8 mouse cellular contexts compared by ENCODE assay signal in the genomic region with DNA sequence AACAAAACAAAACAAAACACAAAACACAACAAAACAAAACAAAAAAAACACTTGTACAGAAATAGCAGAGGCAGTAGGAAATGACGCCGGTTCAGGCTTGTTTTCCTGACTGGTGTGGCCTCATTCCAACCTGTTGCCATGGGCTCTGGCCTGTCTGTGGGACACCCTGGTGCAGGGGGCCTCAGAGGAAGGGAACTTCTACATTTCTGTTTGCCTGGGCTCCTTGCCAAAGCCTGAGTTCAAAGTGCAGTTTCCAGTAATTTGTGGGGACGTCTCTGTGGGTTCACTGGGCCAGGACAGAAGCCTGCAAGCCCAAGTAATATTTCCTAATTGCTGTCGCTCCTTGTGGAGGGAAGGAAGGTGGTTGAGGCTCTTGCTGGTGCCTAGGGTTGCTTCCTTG. TPM values are rescaled to one million over a fixed set of nuclear protein-coding genes. Genes with fewer than 3 reads are reported as not detected.
DNase-seq lines count a peak whose midpoint lies in the region; ATAC-seq and TF ChIP-seq lines count a peak whose summit lies in the region.

No protein-coding gene starts in this region.

- no peak overlapping the region for H3K27ac ChIP-seq in forebrain, embryonic 14.5 days (ENCODE audit: low read depth, low read length)
- H3K27ac ChIP-seq in forebrain, embryonic 12.5 days, result no peak overlapping the region
- H3K27ac ChIP-seq in hindbrain, postnatal 0 days, result no peak overlapping the region
- H3K27ac ChIP-seq in liver, embryonic 13.5 days, result no peak overlapping the region
- no peak overlapping the region for H3K27ac ChIP-seq in thymus, adult 2 months (ENCODE audit: control insufficient read depth, insufficient read depth, low read length)

- no peak for ATAC-seq in forebrain, embryonic 14.5 days
- no peak for ATAC-seq in forebrain, embryonic 12.5 days (ENCODE audit: low FRiP score)
- ATAC-seq in hindbrain, postnatal 0 days, result 0 out of 2 replicates have a peak, but pooled peaks have one; percentile 53
- ATAC-seq in liver, embryonic 13.5 days (ENCODE audit: low read depth), result peak; percentile 62

- H3K9me3 ChIP-seq in forebrain, embryonic 14.5 days (replicated peaks; ENCODE audit: control insufficient read depth, low read length), result no peaks in the 10 kb centered on the region
- H3K9me3 ChIP-seq in forebrain, embryonic 12.5 days, result no peaks in the 10 kb centered on the region
- H3K9me3 ChIP-seq in hindbrain, postnatal 0 days (ENCODE audit: low read length), result no peaks in the 10 kb centered on the region
- H3K9me3 ChIP-seq in liver, embryonic 13.5 days (replicated peaks), result no peaks in the 10 kb centered on the region

- WGBS in forebrain, embryonic 14.5 days, result 28% methylated on average over 4 of the region's 4 CpGs
- WGBS in forebrain, embryonic 12.5 days, result 73% methylated on average over 4 of the region's 4 CpGs
- WGBS in hindbrain, postnatal 0 days, result 31% methylated on average over 4 of the region's 4 CpGs
- WGBS in liver, embryonic 13.5 days (ENCODE audit: insufficient replicate concordance), result 30% methylated on average over 4 of the region's 4 CpGs
- WGBS in thymus, adult 2 months, result 34% methylated on average over 4 of the region's 4 CpGs

- no peak overlapping the region for H3K4me3 ChIP-seq in forebrain, embryonic 14.5 days (ENCODE audit: low read depth, low read length)
- H3K4me3 ChIP-seq in forebrain, embryonic 12.5 days (replicated peaks), result no peak overlapping the region
- no peak overlapping the region for H3K4me3 ChIP-seq in hindbrain, postnatal 0 days (ENCODE audit: low read length)
- no peak overlapping the region for H3K4me3 ChIP-seq in liver, embryonic 13.5 days (replicated peaks)
- no peak overlapping the region for H3K4me3 ChIP-seq in thymus, adult 2 months (ENCODE audit: control insufficient read depth, insufficient read depth, low read length)

- peak; percentile 67 for DNase-seq in forebrain, embryonic 14.5 days (ENCODE audit: low spot score)
- peak; percentile 87 for DNase-seq in 416B (ENCODE audit: low read depth)
- DNase-seq in gastrocnemius, adult 18-20 months (ENCODE audit: low spot score), result peak; percentile 64
- peak; percentile 76 for DNase-seq in hindbrain, postnatal 0 days (ENCODE audit: low spot score)
- no peak for DNase-seq in liver, embryonic 13.5 days
- peak; percentile 36 for DNase-seq in right cerebral cortex, postnatal 14 days
- no peak for DNase-seq in thymus, adult 2 months

- H3K36me3 ChIP-seq in forebrain, embryonic 14.5 days (ENCODE audit: control insufficient read depth, insufficient read depth, low read length), result no peaks in the 10 kb centered on the region
- H3K36me3 ChIP-seq in forebrain, embryonic 12.5 days (replicated peaks), result no peaks in the 10 kb centered on the region
- H3K36me3 ChIP-seq in hindbrain, postnatal 0 days (ENCODE audit: insufficient read depth, low read length), result no peaks in the 10 kb centered on the region
- H3K36me3 ChIP-seq in liver, embryonic 13.5 days, result no peaks in the 10 kb centered on the region
- H3K36me3 ChIP-seq in thymus, adult 2 months (ENCODE audit: control insufficient read depth, insufficient read depth, low read length), result no peaks in the 10 kb centered on the region

- no peak for TF ChIP-seq CTCF in hindbrain, postnatal 0 days (IDR thresholded peaks at IDR 0.05; ENCODE audit: low read depth)
- TF ChIP-seq CTCF in thymus, adult 2 months (IDR thresholded peaks at IDR 0.05; ENCODE audit: borderline replicate concordance, control insufficient read depth, extremely low read depth, insufficient read depth, low read length, poor library complexity), result no peak

- H3K27me3 ChIP-seq in forebrain, embryonic 14.5 days (replicated peaks; ENCODE audit: control insufficient read depth, insufficient read depth, low read length), result no peaks in the 10 kb centered on the region
- peaks cover 20% of the 10 kb centered on the region for H3K27me3 ChIP-seq in forebrain, embryonic 12.5 days
- H3K27me3 ChIP-seq in hindbrain, postnatal 0 days (ENCODE audit: insufficient read depth, low read length), result no peaks in the 10 kb centered on the region
- H3K27me3 ChIP-seq in liver, embryonic 13.5 days, result peaks cover 16% of the 10 kb centered on the region
- H3K27me3 ChIP-seq in thymus, adult 2 months (ENCODE audit: control insufficient read depth, insufficient read depth, low read length), result no peaks in the 10 kb centered on the region

- no peak overlapping the region for H3K9ac ChIP-seq in forebrain, embryonic 14.5 days (ENCODE audit: low read length)
- H3K9ac ChIP-seq in forebrain, embryonic 12.5 days, result no peak overlapping the region
- H3K9ac ChIP-seq in hindbrain, postnatal 0 days (replicated peaks; ENCODE audit: low read length), result no peak overlapping the region
- no peak overlapping the region for H3K9ac ChIP-seq in liver, embryonic 13.5 days

- no peak for TF ChIP-seq POLR2A in thymus, adult 2 months (IDR thresholded peaks at IDR 0.05; ENCODE audit: control insufficient read depth, extremely low read depth, insufficient read depth, low read length, poor library complexity)

- no peaks in the 10 kb centered on the region; the same call in 1 of the 2 replicates for H3K4me1 ChIP-seq in forebrain, embryonic 14.5 days (ENCODE audit: control insufficient read depth, insufficient read depth, low read length)
- peaks cover 14% of the 10 kb centered on the region for H3K4me1 ChIP-seq in forebrain, embryonic 12.5 days
- H3K4me1 ChIP-seq in hindbrain, postnatal 0 days (ENCODE audit: insufficient read depth, low read length), result peaks cover 4% of the 10 kb centered on the region; the same call in 1 of the 2 replicates
- H3K4me1 ChIP-seq in liver, embryonic 13.5 days (replicated peaks), result peaks cover 21% of the 10 kb centered on the region
- peaks cover 12% of the 10 kb centered on the region for H3K4me1 ChIP-seq in thymus, adult 2 months (replicated peaks; ENCODE audit: control insufficient read depth, insufficient read depth, low read length)

- no peak overlapping the region for H3K4me2 ChIP-seq in forebrain, embryonic 14.5 days (ENCODE audit: low read length)
- H3K4me2 ChIP-seq in forebrain, embryonic 12.5 days, result no peak overlapping the region
- H3K4me2 ChIP-seq in hindbrain, postnatal 0 days (ENCODE audit: low read depth, low read length), result no peak overlapping the region
- H3K4me2 ChIP-seq in liver, embryonic 13.5 days, result no peak overlapping the region

RNA-seq across cellular contexts. Expression of a gene that starts 4.9 kb away (rescaled TPM):
- 7.4 and 8.8 TPM in 2 replicates for polyA plus RNA-seq in forebrain, embryonic 14.5 days (2014; fragmentation: Nextera tagmentation; extraction: Ambion mirVana)
- polyA plus RNA-seq in forebrain, embryonic 12.5 days (2016; fragmentation: Nextera tagmentation; extraction: Ambion mirVana), result 3.7 and 4.3 TPM in 2 replicates
- under 1 TPM in 1 of 2 experiments, not detected in 1; 0.24 TPM for total RNA-seq in gastrocnemius, adult 18-20 months (2021)
- 8.7 and 10.5 TPM in 2 replicates for total RNA-seq in hindbrain, postnatal 0 days (2014; rRNA removed)
- polyA plus RNA-seq in hindbrain, postnatal 0 days (2015; fragmentation: Nextera tagmentation; extraction: Ambion mirVana), result 12.0 and 12.5 TPM in 2 replicates
- polyA plus RNA-seq in liver, embryonic 13.5 days (2015; fragmentation: Nextera tagmentation; extraction: Ambion mirVana), result 2.6 and 2.7 TPM in 2 replicates
- polyA plus RNA-seq in thymus, adult 2 months (2012; rRNA removed), result 1.5 and 1.8 TPM in 2 replicates

Comparison
In these comparisons a context has a peak if more than half of its experiments do, and no peak if none do; other contexts are left out.
1. ATAC-seq: peak in hindbrain, postnatal 0 days (single experiment) and liver, embryonic 13.5 days (single experiment); none in forebrain, embryonic 14.5 days (single experiment) and forebrain, embryonic 12.5 days (single experiment).
2. DNase-seq: peak in forebrain, embryonic 14.5 days (single experiment), 416B (single experiment), gastrocnemius, adult 18-20 months (single experiment), hindbrain, postnatal 0 days (single experiment) and right cerebral cortex, postnatal 14 days (single experiment); none in liver, embryonic 13.5 days (single experiment) and thymus, adult 2 months (single experiment).